8 mouse cellular contexts compared by ENCODE assay signal in the genomic region with DNA sequence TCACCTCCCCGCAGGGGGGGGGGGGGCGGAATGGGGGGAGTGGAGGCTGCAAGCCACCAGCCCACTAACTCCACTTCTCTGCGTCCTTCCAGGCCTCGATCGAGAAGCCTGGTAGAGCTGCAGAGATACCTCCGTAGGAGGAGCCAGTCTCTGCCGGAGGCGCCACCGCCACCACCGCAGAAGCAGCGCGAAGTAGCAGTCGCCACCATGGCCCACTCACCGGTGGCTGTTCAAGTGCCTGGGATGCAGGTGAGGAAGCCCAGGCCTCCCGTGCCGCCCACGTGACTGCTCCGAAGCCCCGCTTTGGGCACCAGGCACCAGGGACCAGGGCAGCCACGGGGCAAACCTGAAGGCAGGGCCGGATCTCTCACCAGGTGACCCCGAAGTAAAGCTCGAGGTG. TPM values are rescaled to one million over a fixed set of nuclear protein-coding genes. Genes with fewer than 3 reads are reported as not detected.
DNase-seq lines count a peak whose midpoint lies in the region; ATAC-seq and TF ChIP-seq lines count a peak whose summit lies in the region.

No protein-coding gene starts in this region.

- no peaks in the 10 kb centered on the region for H3K9me3 ChIP-seq in ES-E14 (ENCODE audit: control insufficient read depth, insufficient read depth, low read depth, low read length)
- H3K9me3 ChIP-seq in forebrain, embryonic 11.5 days (ENCODE audit: control insufficient read depth, low read length): no peaks in the 10 kb centered on the region
- H3K9me3 ChIP-seq in hindbrain, embryonic 16.5 days (ENCODE audit: control insufficient read depth, low read length): no peaks in the 10 kb centered on the region
- H3K9me3 ChIP-seq in neural tube, embryonic 14.5 days (ENCODE audit: control insufficient read depth, low read length): no peaks in the 10 kb centered on the region

- 29% methylated on average over 22 of the region's 23 CpGs for WGBS in forebrain, embryonic 11.5 days
- 18% methylated on average over 18 of the region's 23 CpGs for WGBS in hindbrain, embryonic 16.5 days
- WGBS in liver, adult 2 months: under 1% methylated on average over 18 of the region's 23 CpGs
- WGBS in neural tube, embryonic 14.5 days: 18% methylated on average over 21 of the region's 23 CpGs

- H3K4me3 ChIP-seq in gastrocnemius, adult 2 months: peak overlapping the region; percentile 75
- peak overlapping the region; percentile 64 to 66 for H3K4me3 ChIP-seq in ES-E14 (ENCODE audit: insufficient read depth in 1 of 2, low read depth in 1 of 2, low read length in 2 of 2, poor library complexity in 1 of 2, severe bottlenecking in 1 of 2)
- peak overlapping the region; percentile 41 for H3K4me3 ChIP-seq in forebrain, embryonic 11.5 days (ENCODE audit: low read depth, low read length)
- H3K4me3 ChIP-seq in hindbrain, embryonic 16.5 days (ENCODE audit: low read length): peak overlapping the region; percentile 51
- peak overlapping the region; percentile 54; the same call in 1 of the 2 replicates for H3K4me3 ChIP-seq in liver, adult 2 months (ENCODE audit: insufficient read depth, low read depth, low read length)
- peak overlapping the region; percentile 38 for H3K4me3 ChIP-seq in neural tube, embryonic 14.5 days (ENCODE audit: low read depth, low read length)

- H3K27ac ChIP-seq in gastrocnemius, adult 2 months: peak overlapping the region; percentile 25; the same call in 1 of the 2 replicates
- no peak overlapping the region for H3K27ac ChIP-seq in ES-E14 (ENCODE audit: insufficient read depth, low read depth, low read length, poor library complexity, severe bottlenecking)
- H3K27ac ChIP-seq in forebrain, embryonic 11.5 days (ENCODE audit: low read depth, low read length): no peak overlapping the region
- H3K27ac ChIP-seq in hindbrain, embryonic 16.5 days (ENCODE audit: low read depth, low read length): no peak overlapping the region
- no peak overlapping the region for H3K27ac ChIP-seq in liver, adult 2 months (replicated peaks; ENCODE audit: insufficient read depth, low read depth, low read length)
- no peak overlapping the region for H3K27ac ChIP-seq in neural tube, embryonic 14.5 days (ENCODE audit: low read depth, low read length)

- no peak for TF ChIP-seq POLR2A in liver, adult 2 months (IDR thresholded peaks at IDR 0.05; ENCODE audit: extremely low read depth, insufficient read depth, low read length)

- H3K27me3 ChIP-seq in forebrain, embryonic 11.5 days (ENCODE audit: control insufficient read depth, insufficient read depth, low read length): peaks cover 5% of the 10 kb centered on the region
- no peaks in the 10 kb centered on the region for H3K27me3 ChIP-seq in hindbrain, embryonic 16.5 days (replicated peaks; ENCODE audit: control insufficient read depth, insufficient read depth, low read length)
- no peaks in the 10 kb centered on the region for H3K27me3 ChIP-seq in liver, adult 2 months (ENCODE audit: control insufficient read depth, insufficient read depth, low read length)
- no peaks in the 10 kb centered on the region; the same call in 1 of the 2 replicates for H3K27me3 ChIP-seq in neural tube, embryonic 14.5 days (ENCODE audit: control insufficient read depth, insufficient read depth, low read length)

- ATAC-seq in forebrain, embryonic 11.5 days (replicated peaks; ENCODE audit: low FRiP score): peak; percentile 53; the same call in 1 of the 2 replicates
- peak; percentile 79 for ATAC-seq in hindbrain, embryonic 16.5 days
- peak; percentile 81 for ATAC-seq in neural tube, embryonic 14.5 days (ENCODE audit: low read depth)

- no peaks in the 10 kb centered on the region for H3K36me3 ChIP-seq in ES-E14 (ENCODE audit: control insufficient read depth, insufficient read depth, low read length, poor library complexity, severe bottlenecking)
- H3K36me3 ChIP-seq in forebrain, embryonic 11.5 days (ENCODE audit: control insufficient read depth, insufficient read depth, low read length): no peaks in the 10 kb centered on the region
- H3K36me3 ChIP-seq in hindbrain, embryonic 16.5 days (ENCODE audit: control insufficient read depth, insufficient read depth, low read length): no peaks in the 10 kb centered on the region
- no peaks in the 10 kb centered on the region for H3K36me3 ChIP-seq in liver, adult 2 months (ENCODE audit: control insufficient read depth, insufficient read depth, low read length)
- no peaks in the 10 kb centered on the region for H3K36me3 ChIP-seq in neural tube, embryonic 14.5 days (ENCODE audit: control insufficient read depth, insufficient read depth, low read length)

- intact Hi-C loops in gastrocnemius, adult 2 months (cut with DNase I): no loop called here

- H3K4me1 ChIP-seq in ES-E14 (ENCODE audit: control insufficient read depth in 2 of 2, insufficient read depth in 2 of 2, low read length in 2 of 2, poor library complexity in 1 of 2): no peaks in the 10 kb centered on the region
- H3K4me1 ChIP-seq in forebrain, embryonic 11.5 days (replicated peaks; ENCODE audit: control insufficient read depth, insufficient read depth, low read length): no peaks in the 10 kb centered on the region
- H3K4me1 ChIP-seq in hindbrain, embryonic 16.5 days (ENCODE audit: control insufficient read depth, insufficient read depth, low read depth, low read length): peaks cover 3% of the 10 kb centered on the region; the same call in 1 of the 2 replicates
- peaks cover 4% of the 10 kb centered on the region for H3K4me1 ChIP-seq in liver, adult 2 months (ENCODE audit: control insufficient read depth, insufficient read depth, low read length)
- H3K4me1 ChIP-seq in neural tube, embryonic 14.5 days (ENCODE audit: control insufficient read depth, insufficient read depth, low read length): no peaks in the 10 kb centered on the region

- peak; percentile 22 for DNase-seq in gastrocnemius, adult 2 months
- no peak for DNase-seq in gastrocnemius, adult 8-10 months (ENCODE audit: low spot score in 2 of 2)
- peak; percentile 15 for DNase-seq in ES-E14 (ENCODE audit: low read depth, low spot score)
- peak; percentile 52 for DNase-seq in forebrain, embryonic 11.5 days (ENCODE audit: low spot score)
- no peak for DNase-seq in liver, adult 2 months (ENCODE audit: extremely low read depth, low read depth, low spot score)
- peak; percentile 54 for DNase-seq in thymus, postnatal 14 days

- no peaks in the 10 kb centered on the region for H3K79me2 ChIP-seq in liver, adult 2 months (ENCODE audit: control insufficient read depth, insufficient read depth, low read length)

- peak overlapping the region; percentile 34; the same call in 1 of the 2 replicates for H3K9ac ChIP-seq in ES-E14 (ENCODE audit: insufficient read depth, low read depth, low read length, poor library complexity, severe bottlenecking)
- H3K9ac ChIP-seq in forebrain, embryonic 11.5 days (ENCODE audit: low read length): peak overlapping the region; percentile 43
- peak overlapping the region; percentile 53 for H3K9ac ChIP-seq in hindbrain, embryonic 16.5 days (ENCODE audit: low read depth, low read length)
- peak overlapping the region; percentile 1; the same call in 1 of the 2 replicates for H3K9ac ChIP-seq in liver, adult 2 months (ENCODE audit: low read depth, low read length)
- peak overlapping the region; percentile 32; the same call in 1 of the 2 replicates for H3K9ac ChIP-seq in neural tube, embryonic 14.5 days (replicated peaks; ENCODE audit: low read depth, low read length)

- H3K4me2 ChIP-seq in forebrain, embryonic 11.5 days (ENCODE audit: low read depth, low read length, severe bottlenecking): peak overlapping the region; percentile 72
- peak overlapping the region; percentile 91 for H3K4me2 ChIP-seq in hindbrain, embryonic 16.5 days (ENCODE audit: low read length)
- peak overlapping the region; percentile 75 for H3K4me2 ChIP-seq in neural tube, embryonic 14.5 days (ENCODE audit: low read depth, low read length)

- in situ Hi-C loops in ES-E14 (cut with MboI; ENCODE audit: low sequenced_read_pairs in 2 of 2, unreplicated experiment in 2 of 2): no loop called here

- no peak for TF ChIP-seq CTCF in gastrocnemius, adult 2 months (IDR thresholded peaks at IDR 0.05)
- TF ChIP-seq CTCF in liver, adult 2 months (IDR thresholded peaks at IDR 0.05; ENCODE audit: low read depth, low read length): no peak

TF ChIP-seq in ES-E14, 5 proteins besides CTCF, POLR2A, EP300 and RAD21:
- no peak for TF ChIP-seq MAFK (IDR thresholded peaks at IDR 0.05; ENCODE audit: insufficient read depth, low read depth, low read length)

RNA-seq across cellular contexts. Expression of gene Stk26, which starts 0.7 kb away (rescaled TPM):
- 1 to 10 TPM; 1.9 TPM for total RNA-seq in gastrocnemius, adult 2 months (2021)
- 1 to 10 TPM; 3.0 to 3.8 (median 3.2) TPM for total RNA-seq in gastrocnemius, adult 8-10 months (2022)
- 3.3 TPM in 2 replicates for total RNA-seq in ES-E14 (2012; rRNA removed)
- 2.0 and 3.0 TPM in 2 replicates for polyA plus RNA-seq in forebrain, embryonic 11.5 days (2014; fragmentation: Nextera tagmentation; extraction: Ambion mirVana)
- polyA plus RNA-seq in hindbrain, embryonic 16.5 days (2015; fragmentation: Nextera tagmentation; extraction: Ambion mirVana): 0.50 and 0.95 TPM in 2 replicates
- 0.28 and 0.34 TPM in 2 replicates for total RNA-seq in liver, adult 2 months (2014; rRNA removed)
- 0.11 and 0.15 TPM in 2 replicates for polyA plus RNA-seq in liver, adult 2 months (2012; rRNA removed)
- polyA plus RNA-seq in neural tube, embryonic 14.5 days (2014; fragmentation: Nextera tagmentation; extraction: Ambion mirVana): 0.30 and 0.33 TPM in 2 replicates

Comparison
In these comparisons a context has a peak if more than half of its experiments do, and no peak if none do; other contexts are left out.
1. DNase-seq: peak in gastrocnemius, adult 2 months (single experiment), ES-E14 (single experiment), forebrain, embryonic 11.5 days (single experiment) and thymus, postnatal 14 days (single experiment); none in gastrocnemius, adult 8-10 months (0 of 2) and liver, adult 2 months (single experiment).
2. H3K9ac ChIP-seq: peak in every context shown above with its lines; median percentile 53 in hindbrain, embryonic 16.5 days; 43 in forebrain, embryonic 11.5 days; 34 in ES-E14; 32 in neural tube, embryonic 14.5 days; 1 in liver, adult 2 months.
3. Peak in every context shown above with its lines, with median percentiles within 50 percentile points of each other: H3K4me3 ChIP-seq, ATAC-seq and H3K4me2 ChIP-seq.